8 mouse cellular contexts compared by ENCODE assay signal in genomic region chr15:80263610-80264575, GRCm38 (mm10). TPM values are rescaled to one million over a fixed set of nuclear protein-coding genes. Genes with fewer than 3 reads are reported as not detected.
DNase-seq lines count a peak whose midpoint lies in the region; ATAC-seq and TF ChIP-seq lines count a peak whose summit lies in the region.

Rps19bp1 (minus strand) TSS chr15:80264315.

- peak within 1 kb of the TSS; percentile 98 for H3K4me3 ChIP-seq in E14TG2a.4 (replicated peaks; ENCODE audit: low read length)
- peak within 1 kb of the TSS; percentile 94 for H3K4me3 ChIP-seq in forebrain, embryonic 12.5 days (replicated peaks)
- H3K4me3 ChIP-seq in heart, postnatal 0 days (ENCODE audit: low read depth, low read length) = peak within 1 kb of the TSS; percentile 65
- H3K4me3 ChIP-seq in liver, postnatal 0 days (ENCODE audit: low read depth, low read length) = peak within 1 kb of the TSS; percentile 74
- peak within 1 kb of the TSS; percentile 70 for H3K4me3 ChIP-seq in neural tube, embryonic 14.5 days (ENCODE audit: low read depth, low read length)

- peak within 1 kb of the TSS; percentile 80 for H3K9ac ChIP-seq in forebrain, embryonic 12.5 days
- H3K9ac ChIP-seq in heart, postnatal 0 days (replicated peaks; ENCODE audit: low read depth, low read length) = peak within 1 kb of the TSS; percentile 73
- H3K9ac ChIP-seq in liver, postnatal 0 days (replicated peaks) = peak within 1 kb of the TSS; percentile 82
- peak within 1 kb of the TSS; percentile 74 for H3K9ac ChIP-seq in neural tube, embryonic 14.5 days (replicated peaks; ENCODE audit: low read depth, low read length)

- H3K4me1 ChIP-seq in E14TG2a.4 (replicated peaks; ENCODE audit: low read depth, low read length) = peaks cover 54% of the 10 kb centered on the region
- H3K4me1 ChIP-seq in forebrain, embryonic 12.5 days = peaks cover 18% of the 10 kb centered on the region
- peaks cover 11% of the 10 kb centered on the region; the same call in 1 of the 2 replicates for H3K4me1 ChIP-seq in heart, postnatal 0 days (ENCODE audit: control insufficient read depth, insufficient read depth)
- H3K4me1 ChIP-seq in liver, postnatal 0 days (ENCODE audit: insufficient read depth) = peaks cover 20% of the 10 kb centered on the region
- peaks cover 7% of the 10 kb centered on the region; the same call in 1 of the 2 replicates for H3K4me1 ChIP-seq in neural tube, embryonic 14.5 days (ENCODE audit: control insufficient read depth, insufficient read depth, low read length)

- DNase-seq in c-Kit-positive CD71-positive TER-119-negative erythroid progenitor cells, embryonic 14.5 days (ENCODE audit: low read depth) = peak; percentile 92
- DNase-seq in heart, postnatal 0 days (ENCODE audit: low spot score) = peak; percentile 89
- peak; percentile 91 to 95 for DNase-seq in kidney, postnatal 4 days
- peak; percentile 95 for DNase-seq in liver, postnatal 0 days
- DNase-seq in testis, postnatal 10 days (ENCODE audit: low spot score) = peak; percentile 91

- H3K36me3 ChIP-seq in E14TG2a.4 (ENCODE audit: insufficient read depth, low read length) = peaks cover 39% of the 10 kb centered on the region
- peaks cover 24% of the 10 kb centered on the region for H3K36me3 ChIP-seq in forebrain, embryonic 12.5 days (replicated peaks)
- H3K36me3 ChIP-seq in heart, postnatal 0 days (replicated peaks; ENCODE audit: control insufficient read depth, insufficient read depth, low read length) = peaks cover 13% of the 10 kb centered on the region
- peaks cover 12% of the 10 kb centered on the region for H3K36me3 ChIP-seq in liver, postnatal 0 days (replicated peaks; ENCODE audit: insufficient read depth, low read length)
- H3K36me3 ChIP-seq in neural tube, embryonic 14.5 days (ENCODE audit: control insufficient read depth, insufficient read depth, low read length) = peaks cover 4% of the 10 kb centered on the region; the same call in 1 of the 2 replicates

- peak; percentile 90 for ATAC-seq in forebrain, embryonic 12.5 days (ENCODE audit: low FRiP score)
- ATAC-seq in heart, postnatal 0 days (ENCODE audit: insufficient read depth, low read depth) = peak; percentile 89
- ATAC-seq in liver, postnatal 0 days = peak; percentile 92
- peak; percentile 93 for ATAC-seq in neural tube, embryonic 14.5 days (ENCODE audit: low read depth)

- no peak for TF ChIP-seq CTCF in E14TG2a.4 (conservative IDR thresholded peaks at IDR 0.05; ENCODE audit: low read length)
- no peak for TF ChIP-seq CTCF in heart, postnatal 0 days (IDR thresholded peaks at IDR 0.05; ENCODE audit: low read depth)
- no peak for TF ChIP-seq CTCF in liver, postnatal 0 days (IDR thresholded peaks at IDR 0.05; ENCODE audit: low read depth)

- H3K27me3 ChIP-seq in E14TG2a.4 (ENCODE audit: insufficient read depth, low read length) = no peaks in the 10 kb centered on the region
- 0 out of 2 replicates have a peak, but pooled peaks cover 4% of the 10 kb centered on the region for H3K27me3 ChIP-seq in forebrain, embryonic 12.5 days
- no peaks in the 10 kb centered on the region for H3K27me3 ChIP-seq in heart, postnatal 0 days (ENCODE audit: control insufficient read depth, insufficient read depth, low read length)
- no peaks in the 10 kb centered on the region for H3K27me3 ChIP-seq in liver, postnatal 0 days (ENCODE audit: insufficient read depth, low read length)
- no peaks in the 10 kb centered on the region for H3K27me3 ChIP-seq in neural tube, embryonic 14.5 days (ENCODE audit: control insufficient read depth, insufficient read depth, low read length)

- whole genome bisulfite sequencing in forebrain, embryonic 12.5 days = 2% methylated on average over 64 of the region's 66 CpGs
- 1% methylated on average over 66 of the region's 66 CpGs for WGBS in heart, postnatal 0 days
- 2% methylated on average over 65 of the region's 66 CpGs for WGBS in liver, postnatal 0 days (ENCODE audit: insufficient replicate concordance)
- WGBS in neural tube, embryonic 14.5 days = 2% methylated on average over 64 of the region's 66 CpGs

- H3K4me2 ChIP-seq in forebrain, embryonic 12.5 days = peak within 1 kb of the TSS; percentile 68
- H3K4me2 ChIP-seq in heart, postnatal 0 days (ENCODE audit: low read depth, low read length) = peak within 1 kb of the TSS; percentile 69
- H3K4me2 ChIP-seq in liver, postnatal 0 days (ENCODE audit: low read depth, low read length) = peak within 1 kb of the TSS; percentile 77
- peak within 1 kb of the TSS; percentile 55 for H3K4me2 ChIP-seq in neural tube, embryonic 14.5 days (ENCODE audit: low read depth, low read length)

- H3K9me3 ChIP-seq in E14TG2a.4 (ENCODE audit: low read length) = peaks cover under 1% of the 10 kb centered on the region; the same call in 1 of the 2 replicates
- no peaks in the 10 kb centered on the region for H3K9me3 ChIP-seq in forebrain, embryonic 12.5 days
- no peaks in the 10 kb centered on the region for H3K9me3 ChIP-seq in heart, postnatal 0 days (replicated peaks; ENCODE audit: control insufficient read depth, low read length)
- H3K9me3 ChIP-seq in liver, postnatal 0 days (ENCODE audit: low read length) = no peaks in the 10 kb centered on the region
- no peaks in the 10 kb centered on the region for H3K9me3 ChIP-seq in neural tube, embryonic 14.5 days (ENCODE audit: control insufficient read depth, low read length)

- peak within 1 kb of the TSS; percentile 69 for H3K27ac ChIP-seq in forebrain, embryonic 12.5 days
- H3K27ac ChIP-seq in heart, postnatal 0 days (ENCODE audit: low read depth) = peak within 1 kb of the TSS; percentile 73
- H3K27ac ChIP-seq in liver, postnatal 0 days (ENCODE audit: low read depth) = peak within 1 kb of the TSS; percentile 56; the same call in 1 of the 2 replicates
- no peak within 1 kb of the TSS for H3K27ac ChIP-seq in neural tube, embryonic 14.5 days (ENCODE audit: low read depth, low read length)

- 0 out of 2 replicates have a peak, but pooled peaks have one; percentile 11 for TF ChIP-seq EP300 in heart, postnatal 0 days (IDR thresholded peaks at IDR 0.05; ENCODE audit: low read depth)
- no peak for TF ChIP-seq EP300 in liver, postnatal 0 days (IDR thresholded peaks at IDR 0.05; ENCODE audit: low read depth)

RNA-seq across cellular contexts. Expression of gene Rps19bp1, which starts in this region (rescaled TPM):
- 57.4 and 65.2 TPM in 2 replicates for polyA plus RNA-seq in forebrain, embryonic 12.5 days (2016; fragmentation: Nextera tagmentation; extraction: Ambion mirVana)
- total RNA-seq in heart, postnatal 0 days (2014; rRNA removed; ENCODE audit: low replicate concordance) = 13.7 and 21.6 TPM in 2 replicates
- polyA plus RNA-seq in heart, postnatal 0 days (2015; fragmentation: Nextera tagmentation; extraction: Ambion mirVana) = 34.7 and 35.8 TPM in 2 replicates
- 27.0 and 27.5 TPM in 2 replicates for polyA plus RNA-seq in liver, postnatal 0 days (2015; fragmentation: Nextera tagmentation; extraction: Ambion mirVana)
- 74.5 and 84.0 TPM in 2 replicates for polyA plus RNA-seq in neural tube, embryonic 14.5 days (2014; fragmentation: Nextera tagmentation; extraction: Ambion mirVana)
